Mouse (Mus musculus) spleen, adult 2 months (tissue): ENCODE measurements around the gene Plek.

Source experiments
- CTCF ChIP-seq: fragments of 200-500 bp; IDR thresholded peaks from 2 replicates; pipeline ENCODE4 v1.5.1; 2011; ENCODE audit warnings: mild to moderate bottlenecking, inconsistent platforms; ENCODE audit not compliant: insufficient read depth, insufficient read length, insufficient replicate concordance; ENCODE audit errors: extremely low read depth
- POLR2A ChIP-seq: fragments of 200-500 bp; IDR thresholded peaks from 2 replicates; pipeline ENCODE4 v1.6.1; 2011; ENCODE audit warnings: low read depth, low read length, inconsistent platforms

GRCm38 (mm10) chr11:17019328-17019727 lies 32.9 kb downstream of the Plek start:
- TF ChIP-seq POLR2A (no peak), CTCF (no peak)
